Mouse (Mus musculus): Measurements from ENCODE around the gene Rc3h1.
"Not testable (repeated sequence)": the region's sequence is repeated elsewhere in the genome, so short reads cannot be mapped to it uniquely, and the experiment has no call there.

The Rc3h1 gene

DNA sequence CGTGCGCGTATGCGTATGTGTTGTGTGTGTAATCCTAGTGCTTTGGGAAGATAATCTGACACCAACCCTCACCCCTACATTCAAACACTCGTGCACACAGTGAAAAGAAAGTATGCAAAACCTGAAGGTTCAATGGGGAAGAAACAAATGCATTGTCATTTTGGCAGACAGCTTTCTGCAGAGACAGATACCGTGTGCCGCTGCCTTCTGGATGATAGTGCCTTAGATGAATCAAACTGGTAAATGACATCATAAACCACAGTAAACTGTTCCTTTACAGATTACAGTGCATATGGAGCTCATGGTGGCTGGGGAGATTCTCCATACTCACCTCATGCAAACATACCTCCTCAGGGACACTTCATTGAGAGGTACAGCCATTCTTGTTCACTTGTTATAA, 57.0 kb downstream of the Rc3h1 start:
- no peak for DNase-seq (ENCODE audit: low spot score in 2 of 2)

DNA sequence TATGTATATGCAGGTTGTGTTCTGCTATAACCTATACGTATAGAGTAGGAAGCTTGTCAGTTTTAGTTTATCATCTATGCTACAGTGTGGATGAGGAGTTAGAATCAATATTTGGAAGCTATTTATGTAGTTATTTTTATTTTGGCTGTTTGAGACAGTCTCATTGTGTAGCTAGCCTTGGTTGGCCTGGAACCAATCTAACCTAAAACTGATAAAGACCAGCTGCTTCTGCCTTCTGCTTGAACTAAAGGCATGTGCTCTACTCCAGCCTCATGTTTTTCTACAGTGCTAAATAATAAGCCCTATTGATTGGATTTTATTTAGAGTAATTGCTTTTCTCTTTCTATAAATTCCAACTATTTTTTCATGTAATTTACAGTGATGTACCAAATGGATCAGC, 61.0 kb downstream of the Rc3h1 start:
- DNase-seq (ENCODE audit: low spot score in 2 of 2), result no peak

DNA sequence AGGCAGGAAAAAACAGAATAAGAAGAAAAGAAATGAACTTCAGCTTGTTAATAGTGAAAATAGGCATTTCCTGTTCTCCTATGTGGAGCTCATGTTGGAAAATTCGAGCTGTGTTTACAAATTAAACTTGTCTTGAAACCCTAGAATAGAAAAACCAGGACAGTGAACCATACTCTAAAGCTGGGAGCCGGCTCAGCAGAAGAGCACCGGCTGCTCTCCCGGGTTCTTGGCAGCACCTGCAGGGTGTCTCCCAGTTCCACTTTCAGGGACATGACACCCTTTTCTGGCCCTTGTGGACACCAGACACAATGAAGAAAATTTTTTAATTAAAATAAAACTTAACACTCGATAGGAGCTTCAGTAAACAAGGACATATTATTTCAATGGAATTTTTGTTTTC, 62.4 kb downstream of the Rc3h1 start:
- DNase-seq (ENCODE audit: low spot score in 2 of 2), result no peak

DNA sequence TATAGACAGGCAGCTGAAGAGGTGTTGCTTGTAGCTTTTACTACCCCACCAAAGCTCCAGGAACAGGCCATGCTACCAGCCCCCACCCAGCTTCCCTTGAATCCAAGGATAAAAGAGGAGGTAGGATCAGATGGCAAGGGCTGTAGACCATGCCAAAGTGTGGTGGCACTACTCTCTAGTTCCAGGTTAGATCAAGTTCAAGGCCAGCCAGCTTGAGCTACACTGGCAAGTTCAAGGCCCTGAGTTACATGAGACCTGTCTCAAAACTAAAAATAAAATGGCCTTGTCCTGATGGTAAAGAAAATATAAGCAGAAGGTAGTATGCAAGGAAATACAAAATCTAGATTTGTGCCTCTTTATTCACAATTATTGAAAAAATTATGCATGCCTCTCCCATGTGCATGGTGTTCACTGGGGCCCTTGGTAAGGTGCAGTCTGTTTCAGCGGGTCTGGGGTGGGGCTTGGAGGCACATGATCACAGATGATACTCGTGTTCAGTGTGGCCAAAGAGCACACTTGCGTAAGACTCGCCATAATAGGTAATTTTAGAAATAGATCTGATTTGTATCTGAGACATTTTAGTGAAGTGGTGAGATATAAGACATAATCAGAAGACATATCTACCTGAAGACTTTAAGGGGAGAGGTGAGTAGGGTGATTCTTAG, 72.0 kb downstream of the Rc3h1 start, which contains the start of gene Serpinc1:
Gene Serpinc1, plus strand, starts transcription at position 515 of the 665 bp plus-strand sequence.
- no peak for DNase-seq (ENCODE audit: low spot score in 2 of 2)

DNA sequence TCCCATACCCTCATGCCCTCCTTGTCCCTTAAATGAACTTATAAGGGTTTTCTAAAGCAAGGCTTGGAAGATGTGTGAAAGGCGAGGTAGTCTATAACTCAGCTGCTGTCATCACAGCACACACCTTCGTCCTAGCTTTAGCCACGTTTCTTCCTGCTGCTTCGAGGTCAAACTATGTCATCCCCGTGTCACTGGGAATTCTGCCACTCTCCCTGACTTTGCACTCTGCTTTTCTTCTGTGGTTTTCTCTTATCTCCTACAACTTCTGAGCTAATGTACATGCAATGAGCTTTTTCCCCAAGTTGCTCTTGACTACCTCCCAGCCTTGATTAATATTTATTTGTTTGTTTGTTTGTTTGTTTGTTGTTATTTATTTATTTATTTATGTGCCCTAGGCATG, 73.8 kb downstream of the Rc3h1 start:
- no peak for DNase-seq (ENCODE audit: low spot score in 2 of 2)

DNA sequence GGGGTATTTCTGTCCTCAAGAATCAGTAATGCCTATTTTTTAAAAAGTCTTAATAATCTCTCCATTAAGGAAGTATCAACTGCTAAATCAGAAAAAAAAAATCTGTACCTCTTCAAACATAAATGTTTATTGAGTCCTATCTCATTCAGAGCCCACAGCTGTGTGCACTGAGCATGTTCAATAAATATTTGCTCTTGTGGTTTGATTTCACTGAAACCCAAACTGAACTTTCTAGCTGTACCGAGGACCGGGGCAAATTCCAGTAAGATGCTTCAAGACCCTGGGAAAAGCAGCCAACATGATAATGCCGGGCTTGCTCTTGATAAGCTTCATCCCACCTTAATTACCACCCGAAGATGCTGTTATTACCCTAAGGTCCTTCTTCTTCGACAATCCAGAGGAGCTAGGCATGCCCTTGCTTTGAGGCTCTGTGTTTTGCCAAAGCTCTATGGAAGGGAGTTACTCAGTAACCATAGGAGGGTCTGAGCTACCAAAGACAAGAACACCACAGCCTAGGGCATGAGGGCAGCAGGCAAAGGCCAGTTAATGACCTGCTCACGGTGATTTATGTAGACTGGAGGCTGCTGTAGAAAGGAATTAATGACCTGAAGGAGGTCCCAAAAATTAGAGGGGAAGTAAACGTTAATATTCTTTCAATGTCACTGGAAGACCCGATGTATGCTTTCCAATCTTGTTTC, 74.5 kb downstream of the Rc3h1 start:
- DNase-seq (ENCODE audit: low spot score in 2 of 2), result no peak

DNA sequence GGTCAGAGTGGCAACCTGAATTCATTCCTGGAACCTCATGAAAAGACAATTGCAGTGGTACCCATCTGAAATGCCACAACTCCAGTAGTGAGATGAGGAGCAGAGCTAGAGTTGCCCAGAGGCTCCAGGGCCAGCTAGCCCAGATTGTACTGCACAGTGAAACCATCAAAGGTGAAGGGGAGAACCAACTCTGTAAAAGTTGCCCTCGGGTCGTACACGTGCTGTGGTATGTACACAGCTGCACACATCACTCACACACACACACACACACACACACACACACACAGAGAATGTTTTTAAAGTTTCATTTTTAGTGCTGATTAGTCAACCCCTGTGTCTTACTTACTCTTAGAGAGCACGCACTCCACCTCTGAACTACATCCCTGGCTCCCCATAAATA, 75.1 kb downstream of the Rc3h1 start:
- no peak for DNase-seq (ENCODE audit: low spot score in 2 of 2)

DNA sequence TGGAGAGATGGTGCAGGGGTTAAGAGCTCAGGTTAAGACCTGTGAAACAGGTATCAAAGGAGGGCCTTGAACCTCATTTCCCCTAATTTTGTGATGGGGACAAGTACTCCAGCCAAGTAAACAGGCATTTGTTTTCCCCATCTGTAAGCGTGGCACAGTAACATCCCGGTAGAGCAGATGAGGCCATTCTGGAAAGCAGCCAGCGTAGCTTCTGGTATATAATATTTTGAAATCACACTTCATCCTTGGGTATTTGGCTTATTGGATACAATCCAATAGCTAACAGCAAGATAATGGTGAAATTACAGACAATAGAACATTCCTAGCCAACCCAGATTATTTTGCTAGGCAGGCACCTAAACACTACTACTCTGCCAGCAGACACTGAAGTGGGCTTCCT, 76.7 kb downstream of the Rc3h1 start:
- DNase-seq (ENCODE audit: low spot score in 2 of 2), result no peak

DNA sequence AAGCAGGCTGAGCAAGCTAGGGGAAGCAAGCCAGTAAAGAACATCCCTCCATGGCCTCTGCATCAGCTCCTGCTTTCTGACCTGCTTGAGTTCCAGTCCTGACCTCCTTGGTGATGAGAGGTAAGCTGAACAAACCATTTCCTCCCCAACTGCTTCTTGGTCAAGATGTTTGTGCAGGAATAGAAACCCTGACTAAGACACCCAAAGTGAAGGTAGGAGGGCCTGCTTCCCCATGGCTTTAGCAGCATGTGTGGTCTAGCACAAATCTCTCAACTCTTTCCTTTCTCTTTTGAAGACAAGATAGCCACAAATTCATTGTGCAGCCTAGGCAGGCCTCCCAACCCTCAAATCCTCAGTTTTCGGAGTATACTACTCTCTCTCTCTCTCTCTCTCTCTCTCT, 78.5 kb downstream of the Rc3h1 start:
- DNase-seq (ENCODE audit: low spot score in 2 of 2), result not testable (repeated sequence)

DNA sequence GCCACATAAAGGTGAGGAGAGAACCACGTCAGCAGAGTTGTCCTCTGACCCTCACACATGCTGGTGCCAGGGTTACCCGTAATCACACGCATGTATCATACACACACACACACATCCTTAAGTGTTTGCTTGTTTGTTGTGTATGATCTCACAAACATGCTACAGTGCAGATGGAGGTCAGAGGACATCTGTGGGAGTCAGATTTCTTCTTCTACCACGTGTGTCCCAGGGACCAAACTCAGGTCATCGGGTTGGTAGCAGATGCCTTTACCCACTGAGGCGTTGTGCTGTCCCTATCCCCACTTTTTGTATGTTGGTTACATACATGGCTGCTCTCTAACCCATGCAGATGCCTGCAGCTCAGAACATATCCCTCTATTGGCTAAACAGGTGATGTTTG, 79.3 kb downstream of the Rc3h1 start:
- DNase-seq (ENCODE audit: low spot score in 2 of 2), result no peak

DNA sequence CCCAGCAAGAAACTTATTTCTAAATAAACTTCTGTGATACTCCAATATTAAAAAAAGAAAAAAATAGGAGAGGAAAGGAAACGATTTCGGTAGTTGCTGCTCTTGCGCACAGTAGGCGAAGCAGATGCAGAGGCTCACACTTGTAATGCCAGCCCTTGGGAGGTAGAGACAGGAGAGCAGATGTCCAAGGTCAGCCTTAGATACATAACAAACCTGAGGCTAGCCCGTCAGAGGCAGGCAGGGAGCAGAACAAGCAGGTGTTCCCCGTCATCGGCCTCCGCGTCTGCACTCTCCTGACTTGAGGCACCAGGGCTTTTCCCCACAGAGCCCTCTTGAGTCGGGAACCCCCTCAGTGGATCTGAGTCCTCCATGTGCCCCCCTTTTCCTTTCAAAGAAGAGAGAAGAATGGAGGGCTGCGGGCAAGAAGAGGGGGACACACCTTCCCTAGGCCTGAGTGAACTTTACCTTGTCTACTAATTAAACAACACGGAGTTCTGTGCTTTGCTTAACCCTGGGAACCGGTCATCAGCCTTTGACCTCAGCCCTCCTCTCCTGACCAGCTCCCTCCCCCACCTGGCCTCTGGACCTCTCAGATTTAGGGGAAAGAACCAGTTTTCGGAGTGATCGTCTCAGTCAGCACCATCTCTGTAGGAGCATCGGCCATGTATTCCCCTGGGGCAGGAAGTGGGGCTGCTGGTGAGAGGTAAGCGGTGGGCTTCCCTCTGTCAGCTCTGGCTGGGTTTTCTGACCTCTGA, 80.8 kb downstream of the Rc3h1 start:
- DNase-seq (ENCODE audit: low spot score in 2 of 2), result no peak

DNA sequence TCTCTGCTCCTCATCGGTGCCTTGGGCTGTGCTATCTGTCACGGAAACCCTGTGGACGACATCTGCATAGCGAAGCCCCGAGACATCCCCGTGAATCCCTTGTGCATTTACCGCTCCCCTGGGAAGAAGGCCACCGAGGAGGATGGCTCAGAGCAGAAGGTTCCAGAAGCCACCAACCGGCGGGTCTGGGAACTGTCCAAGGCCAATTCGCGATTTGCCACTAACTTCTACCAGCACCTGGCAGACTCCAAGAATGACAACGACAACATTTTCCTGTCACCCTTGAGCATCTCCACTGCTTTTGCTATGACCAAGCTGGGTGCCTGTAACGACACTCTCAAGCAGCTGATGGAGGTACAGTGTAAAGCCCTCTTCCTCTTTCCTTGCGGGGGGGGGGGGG, 83.2 kb downstream of the Rc3h1 start:
- DNase-seq (ENCODE audit: low spot score in 2 of 2), result no peak

DNA sequence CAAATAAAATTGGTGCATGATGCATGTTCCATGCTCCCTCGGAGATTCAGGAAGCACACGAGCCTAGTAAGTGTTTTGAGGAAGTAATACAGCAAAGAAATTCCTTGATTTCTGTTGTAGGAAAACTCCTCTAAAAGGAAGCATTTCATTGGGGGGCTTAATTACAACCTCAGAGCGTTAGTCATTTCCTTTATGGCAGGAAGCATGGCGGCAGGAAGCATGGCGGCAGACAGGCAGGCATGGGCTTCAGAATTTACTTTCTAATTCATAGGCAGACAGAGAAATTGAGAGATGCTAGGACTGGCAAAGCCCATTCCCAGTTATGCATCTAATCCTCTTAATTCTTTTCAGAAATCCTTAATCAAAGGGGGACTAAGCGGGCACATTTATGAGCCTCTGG, 87.6 kb downstream of the Rc3h1 start:
- no peak for DNase-seq (ENCODE audit: low spot score in 2 of 2)

DNA sequence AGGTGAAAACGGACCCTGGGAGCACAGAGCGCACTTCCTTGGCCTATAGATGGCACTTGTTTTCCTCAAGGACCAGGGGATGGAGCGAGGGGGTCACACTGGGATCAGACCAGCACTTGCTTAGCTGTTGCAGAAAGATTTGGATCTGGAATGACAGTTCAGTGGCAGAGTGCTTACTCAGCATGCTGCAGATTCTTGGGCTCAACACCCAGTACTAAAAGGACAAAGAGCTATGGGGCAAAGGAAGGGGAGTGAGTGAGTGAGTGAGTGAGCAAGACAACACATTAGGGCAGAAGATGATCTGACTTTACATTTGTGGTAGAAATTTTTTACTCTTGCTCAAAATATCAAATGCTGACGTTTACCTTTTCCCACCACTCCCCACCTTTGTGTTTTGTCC, 98.7 kb downstream of the Rc3h1 start:
- no peak for DNase-seq (ENCODE audit: low spot score in 2 of 2)

DNA sequence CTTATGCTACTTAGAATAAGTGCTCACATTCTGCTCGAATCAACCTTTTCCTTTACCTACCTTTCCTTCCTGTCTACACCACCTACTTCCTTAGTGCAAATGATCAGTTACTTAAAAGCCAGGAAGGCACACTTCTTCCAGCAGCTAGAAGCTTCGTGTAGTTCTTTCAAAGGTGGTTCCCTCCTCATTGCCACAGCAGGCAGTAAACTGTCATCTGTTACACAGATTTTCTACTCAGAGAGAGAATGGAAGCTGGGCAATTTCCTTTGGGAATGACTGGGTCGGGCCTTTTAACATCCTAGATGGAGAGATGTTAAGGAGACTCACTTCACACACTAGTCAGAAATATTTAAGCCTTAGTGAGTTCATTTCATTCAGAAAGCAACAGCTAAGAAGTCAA, 99.3 kb downstream of the Rc3h1 start:
- DNase-seq (ENCODE audit: low spot score in 2 of 2), result no peak

DNA sequence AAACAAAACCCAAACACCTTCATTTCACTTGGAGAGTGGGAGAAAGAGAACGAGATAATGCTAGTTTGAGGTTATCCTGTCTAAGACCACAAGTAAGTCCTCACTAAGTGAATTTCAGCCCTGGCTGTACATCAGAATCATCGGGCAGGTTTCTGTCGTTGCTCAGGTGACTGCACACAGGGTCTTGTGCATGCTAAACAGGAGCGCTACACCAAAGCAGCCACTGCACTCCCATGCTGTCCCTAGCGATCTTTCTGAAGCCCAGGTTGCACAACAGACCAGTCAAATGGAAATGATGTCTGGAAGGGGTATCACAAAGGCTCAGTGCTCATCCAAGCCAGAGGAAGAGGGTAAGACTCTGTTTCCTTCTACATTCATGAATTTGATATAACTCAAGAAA, 100.3 kb downstream of the Rc3h1 start:
- no peak for DNase-seq (ENCODE audit: low spot score in 2 of 2)

DNA sequence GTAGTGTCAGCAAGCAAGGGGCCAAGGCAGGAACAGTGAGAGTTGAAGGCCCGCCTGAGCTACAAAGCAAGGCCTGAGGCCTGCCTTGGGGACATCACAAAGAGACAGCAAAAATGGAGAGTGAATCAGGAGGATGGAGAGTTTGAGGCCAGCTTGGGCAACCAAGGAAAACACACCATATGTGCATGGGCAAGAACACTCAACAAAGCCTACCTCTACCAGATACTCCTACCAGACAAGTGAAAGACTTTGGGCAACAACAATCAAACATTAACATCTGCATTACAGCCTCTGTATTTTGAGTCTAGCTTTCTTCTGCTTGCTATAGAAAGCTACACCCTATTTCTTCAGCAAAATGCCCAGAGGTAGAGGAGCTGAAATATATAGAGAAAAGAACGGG, 101.8 kb downstream of the Rc3h1 start:
- DNase-seq (ENCODE audit: low spot score in 2 of 2), result no peak

DNA sequence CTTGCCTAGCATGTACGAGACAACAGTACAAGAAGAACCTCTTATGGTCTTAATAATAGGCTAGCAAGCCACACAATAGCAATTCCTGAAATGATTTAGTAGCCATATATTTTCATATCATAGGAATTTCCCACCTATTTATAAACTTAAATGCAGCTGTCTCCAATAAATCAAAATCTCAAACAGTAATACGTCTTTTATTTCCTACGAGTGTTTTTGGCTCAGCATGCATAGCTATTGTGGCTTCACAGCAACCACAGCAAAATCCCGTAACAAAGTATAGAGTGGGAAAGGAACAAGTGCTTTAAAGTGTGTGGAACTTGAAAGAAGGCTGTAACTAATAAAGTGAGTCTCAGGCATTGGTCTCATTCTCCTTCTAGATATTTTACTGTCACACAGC, 104.2 kb downstream of the Rc3h1 start:
- no peak for DNase-seq (ENCODE audit: low spot score in 2 of 2)

DNA sequence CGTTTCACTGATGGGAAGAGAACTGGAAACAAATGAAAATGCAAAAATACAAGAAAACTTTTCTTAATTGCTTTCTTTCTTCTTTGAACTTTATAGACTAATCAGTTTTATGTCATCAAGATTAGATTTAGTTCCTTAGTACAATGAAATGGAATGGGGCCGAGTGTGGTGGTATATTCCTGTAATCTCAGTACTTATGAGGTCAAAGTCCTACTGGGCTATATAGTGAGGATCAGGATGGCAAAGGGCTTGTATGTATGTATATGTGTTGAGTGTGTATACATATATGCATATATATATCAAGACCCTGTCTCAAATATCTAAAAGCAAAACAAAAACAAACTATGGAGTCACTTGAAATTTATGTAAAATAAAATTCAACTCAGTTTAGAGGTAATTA, 110.2 kb downstream of the Rc3h1 start:
- no peak for DNase-seq (ENCODE audit: low spot score in 2 of 2)

DNA sequence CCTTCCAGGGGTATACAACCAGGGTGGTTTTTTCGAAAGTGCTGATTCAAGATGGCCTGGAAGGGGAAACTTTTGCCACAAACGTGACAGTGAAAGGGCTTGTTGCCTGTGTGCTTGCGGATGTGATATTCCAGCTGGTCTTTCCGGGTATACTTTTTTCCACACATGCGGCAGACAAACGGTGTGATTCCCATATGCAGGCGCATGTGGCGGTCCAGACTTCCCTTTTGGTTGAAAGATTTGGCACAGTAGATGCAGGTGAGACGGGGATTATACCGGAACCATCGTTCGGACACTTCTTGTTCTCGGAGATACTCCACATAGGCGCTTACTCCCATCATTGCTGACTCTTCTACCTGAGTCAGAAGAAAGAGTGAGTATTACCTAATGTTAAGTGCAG, 113.8 kb downstream of the Rc3h1 start:
- no peak for DNase-seq (ENCODE audit: low spot score in 2 of 2)
